Mouse (Mus musculus): Measurements from ENCODE around the gene Ggt5.

Ggt5 gene

GRCm38 (mm10) chr10:75568851-75569250 lies 20.3 kb upstream of the Ggt5 start:
- DNase-seq = no peak

DNA sequence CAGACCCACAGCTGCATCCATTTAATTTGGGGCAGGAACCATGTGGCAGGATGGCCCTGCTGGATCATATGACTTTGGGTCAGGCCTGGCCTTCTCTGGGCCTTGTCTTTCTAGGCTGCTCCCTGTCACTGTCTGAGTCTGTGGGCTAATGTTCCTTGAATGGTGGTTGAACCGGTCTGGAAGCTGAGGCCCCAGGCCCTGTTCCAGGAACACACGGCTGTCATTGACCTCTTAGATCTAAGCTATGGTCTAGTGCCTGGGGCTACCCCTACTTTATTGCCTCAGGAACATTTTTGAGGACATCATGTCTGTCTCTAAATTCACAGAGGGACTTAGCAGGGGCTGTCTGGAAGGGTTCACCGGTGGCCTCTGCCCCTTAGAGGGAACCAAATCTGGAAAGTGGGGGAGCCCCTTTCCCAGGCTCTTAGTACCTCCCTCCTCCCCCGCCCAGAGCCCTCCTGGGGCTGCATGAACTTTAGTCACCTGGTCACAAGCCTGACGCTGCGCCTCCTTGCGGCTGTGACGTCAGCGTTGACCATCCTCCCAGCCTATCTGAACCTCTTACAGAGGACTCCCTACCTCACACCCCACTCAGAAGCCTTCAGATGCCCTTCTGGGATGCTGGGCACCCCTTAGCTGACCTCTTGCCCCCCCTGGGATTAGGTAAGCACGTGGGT lies 18.0 kb upstream of the Ggt5 start:
- no peak for DNase-seq

DNA sequence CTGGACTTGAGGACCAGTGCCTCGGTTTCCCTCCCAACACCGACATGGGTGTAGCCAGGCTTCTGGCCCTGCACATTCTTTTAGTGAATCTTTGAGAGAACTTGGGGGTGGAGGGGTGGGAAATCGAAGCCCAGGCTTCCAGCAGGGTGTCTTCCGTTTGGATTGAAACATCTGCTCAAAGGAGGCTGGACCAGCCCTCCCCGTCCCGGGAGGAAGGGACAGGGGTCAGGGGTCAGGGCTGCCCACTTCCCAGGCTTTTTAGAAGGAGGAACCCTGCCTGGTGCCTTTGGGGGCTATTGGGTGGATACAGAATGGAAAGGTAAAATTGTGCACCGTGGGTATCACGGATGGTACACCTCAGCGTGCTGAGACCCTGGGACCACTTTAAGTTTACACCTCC lies 17.2 kb upstream of the Ggt5 start:
- DNase-seq = no peak

GRCm38 (mm10) chr10:75573181-75573580 lies 16.0 kb upstream of the Ggt5 start:
- no peak for DNase-seq

- no peak for DNase-seq
Observed at GRCm38 (mm10) chr10:75573965-75574364, 15.2 kb upstream of the Ggt5 start.

DNA sequence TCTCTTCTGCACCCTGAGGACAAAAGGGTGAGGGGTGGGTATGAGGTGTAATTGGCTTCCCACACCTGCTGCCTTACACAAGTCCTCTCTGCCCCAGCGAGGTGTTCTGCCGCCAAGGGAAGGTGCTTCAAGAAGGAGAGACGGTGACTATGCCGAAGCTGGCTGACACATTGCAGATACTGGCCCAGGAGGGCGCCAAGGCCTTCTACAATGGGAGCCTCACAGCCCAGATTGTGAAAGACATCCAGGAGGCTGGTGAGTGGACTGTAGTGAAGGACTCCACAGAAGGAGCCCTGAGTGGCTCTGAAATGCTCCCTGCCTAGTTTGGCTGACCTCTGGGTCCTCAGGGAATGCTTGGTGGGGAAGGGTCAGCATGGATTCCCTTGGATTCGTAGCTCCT lies 10.0 kb upstream of the Ggt5 start:
- DNase-seq = no peak

DNA sequence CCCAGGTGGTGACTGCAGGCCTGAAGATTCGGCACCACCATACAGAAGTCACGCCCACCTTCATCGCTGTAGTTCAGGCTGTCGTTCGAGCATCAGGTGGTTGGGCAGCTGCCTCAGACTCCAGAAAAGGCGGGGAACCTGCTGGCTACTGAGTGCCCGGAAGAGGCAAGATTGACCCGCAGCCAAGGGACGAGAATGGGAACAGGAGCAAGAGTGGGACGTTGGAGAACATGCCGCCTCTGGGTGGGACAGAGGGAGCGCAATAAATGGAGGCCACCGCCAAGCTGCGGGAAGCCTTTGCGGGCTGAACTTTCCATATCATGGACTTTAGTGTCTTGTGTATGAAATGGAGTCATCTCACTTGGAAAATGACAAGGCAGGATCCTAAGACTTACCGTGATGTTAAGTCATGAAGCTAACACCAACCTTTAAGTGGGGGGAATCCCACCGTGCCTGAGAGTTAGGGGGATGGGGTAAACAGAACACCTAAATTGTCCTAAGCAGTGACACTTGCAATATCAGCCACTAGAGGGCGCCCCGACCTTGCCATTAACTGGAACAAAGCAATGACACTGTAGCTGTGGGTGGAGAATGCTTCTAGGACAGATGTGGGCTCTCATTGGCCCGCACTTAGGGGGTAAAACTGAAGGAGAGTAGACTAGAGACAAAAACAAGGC lies 3.1 kb upstream of the Ggt5 start:
- peak; percentile 97 for DNase-seq

GRCm38 (mm10) chr10:75586553-75586879 lies 2.6 kb upstream of the Ggt5 start:
- no peak for DNase-seq

- DNase-seq = no peak
Observed at GRCm38 (mm10) chr10:75587781-75588180, 1.4 kb upstream of the Ggt5 start.

- no peak for DNase-seq
Observed at GRCm38 (mm10) chr10:75588336-75588735, 804 bp upstream of the Ggt5 start.

GRCm38 (mm10) chr10:75589651-75590050 lies 511 bp downstream of the Ggt5 start:
- peak; percentile 52 for DNase-seq

- DNase-seq = peak; percentile 84
Observed at GRCm38 (mm10) chr10:75591211-75591894, 2.2 kb downstream of the Ggt5 start.

DNA sequence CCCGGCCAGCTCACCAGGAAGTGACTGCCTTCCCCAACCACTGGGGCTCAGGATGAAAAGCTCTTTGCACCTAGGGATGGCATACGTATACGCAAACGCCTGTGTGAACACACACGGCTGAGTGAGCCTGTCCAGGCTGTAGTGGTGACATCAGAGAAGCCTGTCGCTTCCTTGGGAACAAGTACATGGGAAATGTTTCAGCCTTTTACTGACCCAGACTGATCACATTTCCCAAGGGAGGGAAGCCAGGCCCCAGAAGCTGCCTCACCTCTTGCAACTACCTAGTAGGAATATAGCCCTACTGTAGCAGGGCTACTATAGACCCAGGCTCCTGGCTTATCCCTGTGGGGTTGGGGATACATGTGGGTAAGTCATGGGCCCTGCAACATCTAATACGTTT lies 3.4 kb downstream of the Ggt5 start:
- DNase-seq = peak; percentile 35

- no peak for DNase-seq
Observed at GRCm38 (mm10) chr10:75595981-75596380, 6.8 kb downstream of the Ggt5 start.

DNA sequence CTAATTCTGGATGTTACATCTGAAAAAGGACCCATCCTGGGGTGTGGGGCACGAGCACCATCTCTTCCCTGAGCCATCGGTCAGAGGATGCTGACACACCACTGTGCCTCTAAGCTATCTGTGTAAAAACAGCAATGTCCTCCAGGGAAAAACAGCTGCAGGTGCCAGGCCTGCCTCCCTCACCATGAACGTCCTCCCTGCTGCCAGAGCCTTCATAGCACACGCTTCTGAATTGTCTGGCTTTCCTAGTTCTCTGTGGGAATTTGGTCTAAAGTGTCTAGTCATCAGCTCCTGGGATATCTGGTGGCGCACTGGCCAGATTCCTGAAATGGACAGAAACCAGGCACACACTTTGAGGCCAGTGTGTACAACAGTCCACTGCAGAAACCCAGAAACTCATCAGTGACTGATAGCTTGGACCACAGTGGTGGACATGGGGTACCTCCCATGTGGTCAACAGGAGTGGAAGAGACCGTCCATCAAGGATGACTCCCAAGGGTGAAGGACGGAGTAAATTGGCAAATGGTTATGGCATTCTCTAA lies 11.1 kb downstream of the Ggt5 start:
- no peak for DNase-seq

- DNase-seq = peak; percentile 68
Observed at GRCm38 (mm10) chr10:75605162-75605846, 16.2 kb downstream of the Ggt5 start.

DNA sequence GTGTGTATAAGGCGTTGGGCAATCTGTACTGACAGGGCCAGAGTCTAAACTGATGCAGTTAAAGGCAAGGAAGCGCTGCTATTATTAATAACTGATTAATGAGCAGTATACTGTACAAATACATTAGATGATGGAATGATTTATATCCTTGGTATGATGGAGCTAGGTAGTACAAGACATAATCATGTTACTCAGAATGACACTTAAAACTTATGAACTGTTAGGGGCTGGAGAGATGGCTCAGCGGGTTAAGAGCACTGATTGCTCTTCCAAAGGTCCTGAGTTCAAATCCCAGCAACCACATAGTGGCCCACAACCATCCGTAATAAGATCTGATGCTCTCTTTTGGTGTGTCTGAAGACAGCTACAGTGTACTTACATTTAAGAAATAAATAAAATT lies 18.1 kb downstream of the Ggt5 start:
- no peak for DNase-seq

- DNase-seq = no peak
Observed at GRCm38 (mm10) chr10:75608975-75609374, 19.8 kb downstream of the Ggt5 start.

- DNase-seq = no peak
Observed at GRCm38 (mm10) chr10:75610486-75610885, 21.3 kb downstream of the Ggt5 start.

DNA sequence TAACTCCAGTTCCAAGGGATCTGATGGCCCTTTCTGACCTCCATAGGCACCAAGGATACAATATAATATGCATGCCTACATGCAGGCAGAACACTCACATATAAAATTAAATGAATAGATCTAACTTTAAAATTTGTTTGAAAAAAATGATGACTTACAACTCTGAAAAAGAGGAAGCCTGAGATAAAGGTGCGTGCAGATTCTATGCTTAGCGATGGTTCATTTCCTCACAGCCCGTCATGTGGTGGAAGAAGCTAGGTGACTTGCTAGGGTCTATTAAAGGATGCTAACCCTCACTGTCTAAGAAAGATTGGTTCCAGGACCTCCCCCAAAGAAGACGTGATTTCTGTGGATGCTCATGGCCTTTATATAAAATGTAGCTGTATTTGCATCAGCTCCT lies 26.9 kb downstream of the Ggt5 start:
- no peak for DNase-seq

GRCm38 (mm10) chr10:75620818-75621217 lies 31.7 kb downstream of the Ggt5 start:
- no peak for DNase-seq

- DNase-seq = no peak
Observed at GRCm38 (mm10) chr10:75625920-75626319, 36.8 kb downstream of the Ggt5 start.

- DNase-seq = no peak
Observed at GRCm38 (mm10) chr10:75626991-75627390, 37.9 kb downstream of the Ggt5 start.

Measured in thymus, postnatal 4 days (tissue).